Mouse (Mus musculus) ovary, adult 18-20 months (tissue): ENCODE results near the gene Tmem45b.
"Not testable (repeated sequence)": the region's sequence is repeated elsewhere in the genome, so short reads cannot be mapped to it uniquely, and the experiment has no call there.

ENCODE experiments used
- DNase-seq: peaks from one replicate; pipeline ENCODE4 v3.0.0; 2022; ENCODE audit warnings: low spot score, mixed read lengths

The Tmem45b gene

DNA sequence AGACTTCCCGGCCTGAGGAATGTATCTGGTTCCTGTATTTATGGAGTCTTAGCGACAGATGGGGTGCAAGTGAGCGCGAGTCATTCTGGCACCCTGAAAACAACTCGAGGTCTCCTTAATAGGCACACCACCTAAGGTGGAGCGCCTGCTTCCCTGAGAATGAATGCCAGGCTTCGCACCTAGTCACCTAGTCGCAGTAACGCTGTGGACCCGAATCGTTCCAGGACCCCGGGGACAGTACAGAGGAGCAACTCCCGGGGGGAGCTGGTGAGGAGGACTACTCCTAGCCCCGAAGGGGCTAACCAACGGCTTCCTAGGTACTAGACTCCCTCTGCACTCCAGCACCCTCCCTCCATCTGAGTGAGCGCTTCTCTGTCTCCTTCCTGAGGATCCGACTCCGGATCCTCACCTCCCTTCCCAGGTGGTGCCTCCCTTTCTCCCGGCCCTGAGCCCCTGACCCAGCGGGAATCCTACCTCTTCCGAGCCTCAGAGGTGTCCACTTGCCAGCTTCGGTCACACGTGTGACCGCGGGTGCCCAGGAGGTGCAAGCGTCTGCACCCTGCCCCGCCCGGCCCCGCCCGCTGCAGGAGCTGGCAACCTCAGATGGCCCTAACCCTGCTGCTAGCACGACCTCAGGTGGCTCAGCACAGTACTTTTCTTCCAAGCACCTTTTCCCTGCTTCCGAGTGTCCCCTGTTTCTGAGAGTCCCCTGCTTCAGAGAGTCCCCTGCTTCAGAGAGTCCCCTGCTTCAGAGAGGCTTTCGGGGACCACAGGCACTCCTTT is at the start of gene Tmem45b:
Gene Tmem45b (minus strand): TSS at position 771 of the 783 bp plus-strand sequence.
- DNase-seq = no peak

DNA sequence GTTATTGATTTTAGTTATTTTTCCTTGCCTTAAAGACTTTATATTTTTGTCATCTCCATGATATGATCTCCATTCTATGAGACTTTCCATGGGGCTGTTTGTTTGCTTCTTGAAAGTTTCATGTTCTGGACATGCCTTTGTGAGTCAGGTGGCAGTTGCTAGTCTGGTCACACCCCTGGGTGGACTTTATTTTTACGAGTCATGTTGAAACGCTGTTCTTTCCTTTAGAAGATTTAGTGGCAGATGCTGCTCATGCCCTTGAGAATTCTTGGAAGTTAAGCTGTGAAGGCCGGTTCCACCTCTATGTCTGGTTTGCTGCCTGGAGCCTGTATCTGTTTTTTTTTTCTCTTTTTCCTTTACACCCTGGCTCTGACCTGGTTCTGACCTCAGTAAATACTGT is 43.9 kb upstream of the Tmem45b start:
- no peak for DNase-seq

DNA sequence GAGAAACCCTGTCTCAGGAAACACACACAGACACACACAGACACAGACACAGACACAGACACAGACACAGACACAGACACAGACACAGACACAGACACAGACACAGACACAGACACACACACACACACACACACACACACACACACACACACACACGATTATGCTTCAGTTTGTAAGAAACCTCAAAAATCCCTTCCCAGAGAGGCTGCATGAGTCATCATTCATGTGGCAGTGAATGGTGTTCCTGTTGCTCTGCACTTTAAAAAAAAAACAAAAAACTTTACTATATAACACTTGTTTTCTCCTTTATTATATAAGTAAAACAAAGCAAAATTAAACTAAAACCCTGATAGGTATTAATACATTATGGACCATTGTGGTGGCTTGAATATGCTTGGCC is 37.0 kb upstream of the Tmem45b start:
- not testable (repeated sequence) for DNase-seq

DNA sequence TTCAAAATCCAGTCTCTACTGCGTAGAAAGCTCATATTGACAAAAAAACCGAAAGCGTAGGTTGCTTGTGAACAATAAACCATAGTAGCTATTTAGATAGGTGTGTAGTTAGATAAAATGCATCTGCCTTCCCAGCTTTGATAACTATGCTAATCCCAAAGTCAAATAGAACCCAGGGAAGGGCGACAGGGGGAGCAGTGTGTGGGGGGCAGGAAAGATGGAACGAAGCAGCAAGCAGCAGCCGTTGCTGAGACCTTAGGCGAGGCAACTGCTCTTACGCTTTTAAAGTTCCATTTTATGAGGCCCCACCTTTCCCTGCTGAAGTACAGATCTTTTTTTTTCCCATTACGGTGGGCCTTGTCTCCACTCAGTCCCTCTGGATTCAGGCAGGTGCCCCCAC is 1.1 kb downstream of the Tmem45b start:
- no peak for DNase-seq

DNA sequence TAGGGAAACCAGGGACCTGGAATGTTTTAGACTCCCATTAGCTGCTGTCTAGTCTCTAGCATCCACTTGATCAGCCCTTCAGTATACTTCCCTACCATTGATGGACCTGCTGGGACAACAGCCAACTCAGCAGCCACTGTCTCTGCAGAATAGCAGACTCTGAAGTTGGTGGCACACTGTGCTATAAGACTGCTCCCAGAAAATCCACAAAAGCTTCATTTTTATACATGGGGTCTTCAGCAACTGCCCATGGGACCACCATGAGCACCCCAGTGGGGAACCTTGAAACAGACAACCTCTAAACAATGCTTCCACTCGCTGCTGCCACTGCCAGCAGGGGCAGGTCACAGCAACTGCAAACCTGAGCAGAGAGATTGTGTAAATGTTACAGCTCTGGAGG is 9.9 kb downstream of the Tmem45b start:
- DNase-seq = no peak

DNA sequence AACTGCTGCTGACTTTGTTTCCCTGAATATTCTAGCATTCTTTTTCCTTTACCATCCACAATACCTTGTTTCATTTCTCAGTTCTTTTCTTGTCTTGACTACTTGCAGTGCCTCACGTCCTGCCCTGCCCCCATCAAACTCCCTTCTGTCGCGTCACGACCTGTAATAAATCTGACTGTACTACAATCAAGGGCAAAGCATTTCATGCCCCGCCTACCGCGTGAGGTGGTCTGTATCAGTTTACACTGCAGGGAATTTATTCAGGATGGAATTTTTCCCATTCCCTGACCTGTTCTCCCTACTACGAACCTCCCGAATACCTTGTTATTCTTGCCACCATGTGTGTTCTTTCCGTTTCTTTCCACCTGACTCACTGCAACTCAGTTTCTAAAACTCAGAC is 12.1 kb downstream of the Tmem45b start:
- no peak for DNase-seq

DNA sequence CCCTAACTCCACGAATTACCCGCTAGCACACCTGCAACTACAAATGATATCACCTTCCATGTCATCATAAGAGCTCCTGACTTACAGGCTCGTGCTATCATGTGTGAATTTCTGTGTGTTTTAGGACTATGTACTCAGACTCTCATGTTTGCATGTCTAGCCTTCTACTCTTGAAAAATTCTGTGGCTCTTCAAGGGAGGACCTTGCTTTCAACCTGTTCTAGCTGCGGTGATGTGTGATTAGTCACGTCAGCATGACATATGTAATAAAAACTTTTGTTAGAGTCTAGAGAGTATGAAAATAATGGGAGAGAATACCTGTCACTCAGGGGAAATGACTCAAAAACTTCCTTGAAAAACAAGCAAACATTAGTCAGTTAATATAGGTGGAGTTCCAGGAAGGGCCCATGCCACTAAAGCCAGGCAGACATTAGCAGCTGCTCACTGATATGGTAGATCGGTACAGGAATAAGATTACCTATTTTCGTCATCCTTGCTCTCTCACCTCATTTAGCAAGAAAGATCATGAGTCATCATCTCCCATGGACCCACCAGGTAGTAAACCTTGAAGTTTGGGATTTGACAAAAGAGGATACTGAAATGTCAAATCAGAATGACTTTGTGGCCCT is 15.0 kb downstream of the Tmem45b start:
- DNase-seq = no peak

DNA sequence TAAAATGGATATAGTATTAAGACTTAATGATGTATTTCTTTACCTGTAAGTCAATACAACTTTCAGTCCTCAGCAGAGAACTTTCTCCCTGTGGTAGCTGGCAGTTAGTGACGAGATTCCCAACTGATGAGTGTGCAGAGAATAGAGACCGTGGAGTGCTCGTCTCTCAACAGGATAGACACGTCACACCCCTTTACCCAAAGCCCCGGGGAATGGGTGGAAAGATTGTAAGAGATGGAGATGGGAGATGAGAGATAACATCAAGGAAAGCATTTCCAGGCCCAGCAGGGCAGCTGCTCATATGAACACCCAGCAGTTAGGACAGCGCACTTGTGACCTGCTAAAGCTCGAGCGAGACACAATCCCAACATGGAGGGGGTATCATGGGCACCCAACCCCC is 20.0 kb downstream of the Tmem45b start:
- no peak for DNase-seq

DNA sequence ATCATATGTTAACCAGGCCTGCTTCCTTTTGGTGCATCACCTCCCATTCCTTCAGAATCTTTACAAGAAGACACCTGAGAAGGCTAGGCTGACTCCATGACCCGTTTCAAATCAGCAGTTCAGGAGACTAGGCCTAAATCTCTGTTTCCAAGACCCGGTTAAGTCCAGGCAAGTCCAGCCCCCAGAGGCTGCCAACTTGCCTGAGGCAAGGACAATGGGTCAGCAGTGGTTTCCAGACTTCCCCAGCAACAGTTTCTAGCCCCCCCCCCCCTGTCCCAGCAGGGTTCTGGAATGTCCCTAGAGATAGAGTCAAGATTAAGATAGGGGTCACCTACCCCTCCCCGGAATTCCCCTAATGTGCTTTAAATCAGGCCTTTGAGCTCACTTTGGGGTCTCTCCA is 22.8 kb downstream of the Tmem45b start:
- DNase-seq = no peak

DNA sequence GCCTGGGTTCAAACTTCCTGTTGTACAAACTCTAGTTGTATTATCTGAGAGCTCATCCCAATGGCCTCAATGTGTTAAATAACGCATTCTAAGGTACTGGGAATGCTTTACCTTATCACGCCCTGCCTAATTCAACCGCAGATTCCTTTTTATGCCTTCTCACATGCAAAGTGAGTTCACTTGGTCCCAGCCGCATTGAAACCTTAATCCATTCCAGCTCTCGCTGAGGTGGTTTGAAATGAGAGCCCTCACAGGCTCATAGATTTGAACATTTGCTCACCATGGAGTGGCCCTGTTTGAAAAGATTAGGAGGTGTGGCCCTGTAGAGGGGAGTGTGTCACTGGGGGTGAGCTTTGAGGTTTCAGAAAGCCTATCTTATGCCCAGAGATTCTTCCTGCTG is 23.9 kb downstream of the Tmem45b start:
- no peak for DNase-seq

DNA sequence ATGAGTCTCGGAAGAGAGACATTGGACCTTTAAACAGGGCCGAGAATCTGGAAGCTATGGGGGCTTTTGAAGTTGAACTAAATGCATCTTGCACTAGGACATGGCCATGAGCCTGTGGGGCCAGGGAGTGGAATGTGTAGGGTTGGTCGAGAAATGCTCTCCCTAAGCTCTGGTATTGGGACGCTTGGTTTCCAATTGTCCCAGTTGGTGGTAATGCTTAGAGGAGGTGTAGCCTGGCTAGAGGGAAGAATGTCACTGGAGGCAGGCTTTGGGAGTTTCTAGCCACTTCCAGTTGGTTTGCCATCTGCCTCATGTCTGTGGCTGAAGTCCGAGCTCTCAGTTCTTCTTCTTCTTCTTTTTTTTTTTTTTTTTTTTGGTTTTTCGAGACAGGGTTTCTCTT is 24.9 kb downstream of the Tmem45b start:
- no peak for DNase-seq

DNA sequence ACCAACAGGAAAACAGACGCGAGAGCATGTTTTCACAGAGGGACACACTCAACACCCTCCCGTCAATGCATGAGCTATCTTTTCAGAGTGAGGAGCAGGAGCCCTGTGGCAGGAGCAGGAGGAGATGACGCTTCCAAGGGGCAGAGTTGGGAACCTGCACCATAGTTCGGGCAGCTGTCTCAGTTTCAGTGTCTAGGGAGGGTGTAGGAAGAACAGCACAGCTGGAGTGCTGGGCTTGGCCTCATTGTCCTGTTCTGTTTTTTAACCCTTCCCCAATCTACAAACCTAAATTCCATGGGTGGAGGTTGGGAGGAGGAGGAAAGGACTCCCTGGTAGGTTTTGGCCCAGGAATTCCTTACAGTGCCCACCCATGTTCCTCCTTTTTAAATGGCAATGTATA is 25.4 kb downstream of the Tmem45b start:
- DNase-seq = no peak

DNA sequence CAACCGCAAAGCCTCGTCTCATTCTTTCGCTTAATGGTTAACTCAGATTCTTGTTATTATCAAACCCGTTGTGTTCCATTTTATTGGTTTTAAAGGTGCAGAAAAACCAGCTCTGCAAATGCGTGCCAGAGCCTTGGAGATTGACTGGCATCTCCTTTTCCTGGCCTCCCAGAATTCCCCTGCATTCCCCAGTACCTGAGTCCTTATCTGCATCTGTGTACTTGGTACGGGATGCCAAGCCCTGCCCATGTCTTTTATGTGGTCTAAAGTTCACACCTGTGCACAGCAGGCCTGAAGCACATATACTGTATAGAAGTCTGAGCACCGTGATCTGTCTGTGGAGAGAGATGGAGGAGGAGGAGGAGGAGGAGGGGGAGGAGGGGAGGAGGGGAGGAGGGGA is 26.4 kb downstream of the Tmem45b start:
- DNase-seq = no peak

DNA sequence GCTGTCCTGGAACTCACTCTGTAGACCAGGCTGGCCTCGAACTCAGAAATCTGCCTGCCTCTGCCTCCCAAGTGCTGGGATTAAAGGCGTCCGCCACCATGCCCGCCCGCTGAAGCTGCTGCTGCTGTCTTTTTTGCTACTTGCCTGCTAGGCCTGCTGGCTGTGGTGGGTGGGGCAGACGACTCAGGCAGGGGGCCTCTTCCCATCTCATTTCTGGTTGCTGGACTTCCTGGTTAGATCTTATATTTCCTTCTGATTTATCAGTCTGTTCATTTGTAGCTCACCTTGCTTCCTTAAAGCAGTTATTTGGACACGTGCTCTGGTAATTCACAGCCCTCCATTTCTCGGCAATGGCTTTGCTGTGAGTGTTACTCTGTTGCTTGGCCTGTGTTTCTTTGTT is 28.8 kb downstream of the Tmem45b start:
- no peak for DNase-seq

DNA sequence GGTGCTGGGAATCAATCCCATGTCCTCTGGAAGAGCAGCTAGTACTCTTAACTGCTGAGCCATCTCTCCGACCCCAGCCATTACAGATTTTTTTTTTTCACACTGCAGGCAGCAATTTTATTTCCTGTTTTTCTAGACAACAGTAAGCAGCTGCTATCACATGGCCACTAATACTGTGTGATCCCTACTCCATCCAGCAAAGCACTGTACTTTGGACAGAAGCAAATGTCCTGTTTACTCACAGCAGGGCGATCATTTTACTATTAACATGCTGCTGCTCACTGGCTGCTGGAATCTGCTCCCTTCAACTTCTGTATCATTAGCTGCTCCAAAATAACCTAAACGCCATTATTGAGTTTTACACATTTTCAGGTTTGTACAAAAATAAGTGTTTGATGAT is 30.8 kb downstream of the Tmem45b start:
- no peak for DNase-seq

DNA sequence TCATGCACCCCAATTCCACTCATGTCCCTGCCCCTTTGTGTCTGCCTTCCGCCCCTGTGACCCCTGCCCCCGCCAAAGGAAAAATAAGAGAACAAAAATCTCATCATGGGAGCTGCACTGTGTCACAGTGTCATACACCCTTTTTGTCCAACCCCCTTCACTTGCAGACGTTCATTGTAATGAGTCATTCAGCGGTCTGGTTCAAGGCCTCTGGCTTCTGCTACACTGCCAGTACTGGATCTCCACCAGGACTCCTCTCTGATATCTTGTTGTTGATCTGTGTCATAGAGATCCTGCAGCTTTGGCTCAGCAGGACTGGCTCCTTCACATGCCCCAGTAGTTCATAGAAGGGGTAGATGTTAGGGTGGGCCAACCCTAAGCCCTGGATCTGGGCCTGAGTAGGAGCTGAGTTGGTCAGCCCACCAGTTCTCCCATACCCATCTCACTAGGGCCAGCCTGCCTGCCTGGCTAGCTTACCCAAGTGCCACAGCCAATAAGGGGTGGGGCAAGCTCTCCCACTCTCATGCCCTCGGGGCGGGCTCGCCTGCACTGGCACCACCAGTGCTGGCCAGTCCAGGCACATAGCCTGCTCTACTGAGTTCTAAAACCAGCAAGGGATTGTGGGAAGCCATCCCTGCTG is 31.8 kb downstream of the Tmem45b start:
- DNase-seq = peak; percentile 46

DNA sequence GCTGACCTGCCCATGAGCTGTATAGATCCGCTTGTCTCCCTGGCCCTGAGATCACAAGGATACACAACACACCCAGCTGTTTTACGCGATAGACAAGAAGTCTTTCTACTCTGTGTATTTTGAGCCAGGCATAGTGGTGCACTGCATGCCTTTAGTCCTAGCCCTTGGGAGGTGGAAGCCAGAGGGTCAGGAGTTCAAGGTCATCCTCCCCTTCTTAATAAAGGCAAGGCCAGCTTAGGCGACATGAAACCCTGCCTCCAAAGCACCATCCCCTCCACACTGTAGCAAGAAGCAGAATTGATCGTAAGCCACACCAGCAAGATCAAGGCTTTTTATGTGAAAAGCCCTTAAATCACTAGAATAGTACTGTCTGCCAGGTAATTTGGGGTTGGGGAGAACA is 32.5 kb downstream of the Tmem45b start:
- no peak for DNase-seq

DNA sequence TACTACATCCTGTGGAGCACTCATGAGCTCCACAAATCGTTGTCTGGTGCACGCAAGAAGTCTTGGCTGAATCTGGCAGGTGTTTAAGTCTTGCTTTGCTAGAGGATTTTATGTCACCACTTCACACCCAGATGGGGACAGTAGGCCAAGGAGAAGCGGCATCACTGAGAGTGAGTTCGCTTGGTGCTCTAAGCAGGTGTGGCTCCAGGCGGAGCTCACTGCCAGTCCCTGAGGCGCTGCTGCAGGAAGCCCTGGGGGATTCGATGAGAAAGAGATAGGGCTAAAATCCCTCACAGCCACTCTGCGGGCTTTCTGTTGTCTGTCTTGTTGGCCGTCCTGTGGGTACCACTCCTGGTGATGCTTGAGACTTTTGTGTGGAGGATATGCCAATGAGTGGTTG is 34.3 kb downstream of the Tmem45b start:
- no peak for DNase-seq

DNA sequence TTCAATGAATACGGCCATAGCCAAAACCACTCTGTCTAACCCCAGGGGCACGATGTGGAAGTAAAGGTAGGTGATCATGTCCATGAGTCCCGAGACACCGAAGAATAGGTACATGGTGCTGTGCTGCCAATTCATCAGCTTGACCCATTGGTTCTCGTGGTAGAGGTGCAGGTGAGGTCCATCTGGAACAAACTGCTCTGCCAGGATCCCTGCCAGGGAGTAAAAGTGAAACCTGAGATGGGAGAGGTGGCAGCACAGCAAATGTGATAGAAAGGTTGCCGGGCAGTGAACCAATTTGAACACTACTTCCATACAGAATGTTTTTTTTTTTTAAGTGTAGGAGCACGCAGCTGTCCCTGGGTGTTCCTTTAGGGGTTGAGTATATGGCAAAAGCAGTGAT is 35.3 kb downstream of the Tmem45b start:
- no peak for DNase-seq

DNA sequence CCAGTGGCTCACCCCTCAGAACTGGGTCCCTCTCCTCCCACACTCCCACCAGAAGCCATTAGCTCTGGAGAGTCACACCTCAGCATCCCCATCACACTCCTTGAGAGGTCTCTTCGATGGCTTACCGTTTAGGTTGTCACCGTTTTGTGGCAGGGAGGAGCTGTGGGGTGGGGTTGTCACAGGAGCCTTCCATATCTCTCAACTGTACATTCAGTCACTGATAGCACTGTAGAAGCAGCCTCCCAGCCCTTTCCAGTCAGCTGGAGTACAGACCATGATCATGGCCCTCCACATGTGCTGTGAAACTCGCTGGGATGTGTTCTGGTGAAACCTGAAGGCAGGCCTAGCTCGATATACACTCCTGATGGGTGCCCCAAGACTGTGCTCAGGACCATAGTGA is 42.1 kb downstream of the Tmem45b start:
- DNase-seq = no peak

DNA sequence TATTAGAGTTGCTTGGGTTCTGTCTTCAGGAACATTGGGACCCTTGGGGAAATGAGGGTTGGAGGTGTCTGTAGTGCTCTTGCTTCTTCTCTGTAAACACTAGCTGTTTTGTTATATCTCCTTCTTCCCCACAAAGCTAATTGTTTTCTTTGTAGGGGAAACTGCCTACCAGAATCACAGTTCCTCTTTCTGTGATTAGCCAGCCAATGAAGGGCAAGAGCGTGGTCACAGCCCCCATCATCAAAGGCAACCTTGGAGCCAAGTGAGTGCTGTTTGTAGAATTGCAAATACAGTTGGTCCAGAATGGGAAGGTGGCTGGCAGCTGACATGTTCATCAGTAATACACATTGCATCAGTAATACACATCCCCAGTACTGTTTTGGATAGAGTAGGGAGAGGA is 45.4 kb downstream of the Tmem45b start:
- no peak for DNase-seq

DNA sequence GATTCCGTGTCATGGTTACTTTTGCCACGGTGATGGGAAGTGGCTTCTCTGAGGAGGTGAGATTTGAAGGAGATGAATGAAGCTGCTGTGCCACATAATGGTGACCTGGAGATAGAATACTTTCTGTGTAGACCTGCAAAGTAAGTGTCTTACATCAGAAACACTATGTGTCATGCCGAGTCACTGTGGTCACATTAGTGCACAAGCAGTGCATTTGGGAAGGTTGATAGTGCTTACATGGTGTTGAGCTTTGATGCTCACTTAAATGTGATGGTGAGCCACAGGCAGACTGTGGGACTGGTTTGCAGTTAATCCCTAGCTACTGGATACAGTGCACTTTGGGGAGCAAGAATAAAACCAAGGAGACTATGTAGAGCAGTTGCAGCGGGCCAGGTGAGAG is 52.1 kb downstream of the Tmem45b start:
- DNase-seq = no peak

DNA sequence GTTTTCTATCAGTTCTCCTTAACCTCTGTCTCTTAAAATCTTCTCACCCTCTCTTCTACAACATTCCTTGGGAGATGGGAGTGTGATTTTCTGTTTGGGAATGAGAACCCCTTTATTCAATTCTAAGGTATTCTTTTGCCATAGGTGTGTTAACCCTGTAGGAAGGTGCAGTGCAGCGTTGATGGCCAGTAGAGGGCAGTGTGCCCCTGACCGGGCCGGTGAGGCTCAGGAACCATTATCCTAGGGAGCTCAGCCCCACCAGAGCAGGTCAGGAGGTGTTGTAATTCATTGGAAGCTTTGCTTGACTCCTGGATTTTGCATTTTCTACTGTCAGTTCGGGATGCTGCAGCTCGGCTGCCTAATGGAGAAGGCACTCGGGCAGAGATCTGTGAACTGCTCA is 59.0 kb downstream of the Tmem45b start:
- DNase-seq = no peak

DNA sequence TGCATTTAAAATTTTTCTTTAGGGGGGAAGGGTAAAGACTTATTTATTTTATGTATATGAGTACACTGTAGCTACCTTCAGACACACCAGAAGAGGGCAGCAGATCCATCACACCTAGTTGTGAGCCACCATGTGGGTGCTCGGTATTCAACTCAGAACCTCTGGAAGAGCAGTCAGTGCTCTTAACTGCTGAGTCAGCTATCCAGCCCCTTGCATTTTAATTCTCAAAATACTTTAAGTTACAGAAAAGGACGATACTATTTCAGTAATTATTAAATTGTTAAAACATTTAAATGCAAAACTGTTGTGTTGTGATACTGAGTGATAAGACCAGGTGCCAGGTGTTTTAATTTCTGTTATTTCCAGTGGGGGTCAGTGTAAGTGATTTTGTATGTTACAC is 60.0 kb downstream of the Tmem45b start:
- DNase-seq = no peak
